Mouse (Mus musculus) megakaryocyte, adult 5-6 weeks (primary cell): ENCODE results near the gene Myd88. TPM values are rescaled to one million over a fixed set of nuclear protein-coding genes. Genes with fewer than 3 reads are reported as not detected.

Experiments used
- ATAC-seq: 2 replicates; pipeline ENCODE4 v1.8.0; 2016; ENCODE audit warnings: mild to moderate bottlenecking, inconsistent platforms; ENCODE audit not compliant: poor library complexity, severe bottlenecking
- total RNA-seq, 2 experiments: library from RNA; stranded (forward) in 1 of 2; stranded (reverse) in 1 of 2; fragments of 153-499, 151-499 nt in 1 of 2; fragments of 221-1000, 200-1000 nt in 1 of 2; gene quantifications; 2 replicates each; pipeline versions ENCODE4 v1.2.3 to v1.2.4; 2015 to 2017

Gene Myd88
- total RNA-seq, 2 experiments from 2014 or later = 62.7 to 91.9 TPM

GRCm38 (mm10) chr9:119342728-119343127, 1.5 kb upstream of the Myd88 start:
- no peak for ATAC-seq

- peak; percentile 1; the same call in 1 of the 2 replicates for ATAC-seq
Measured at GRCm38 (mm10) chr9:119340212-119340580, 1.0 kb downstream of the Myd88 start.

- ATAC-seq = peak; percentile 66
Measured at GRCm38 (mm10) chr9:119339558-119340211, 1.5 kb downstream of the Myd88 start, which contains the start of gene Acaa1a. Gene Acaa1a, plus strand, starts transcription at chr9:119339676.

- ATAC-seq = no peak
Measured at GRCm38 (mm10) chr9:119339106-119339505, 2.1 kb downstream of the Myd88 start.

GRCm38 (mm10) chr9:119338350-119338749, 2.9 kb downstream of the Myd88 start:
- ATAC-seq = no peak

GRCm38 (mm10) chr9:119337842-119338241, 3.4 kb downstream of the Myd88 start:
- ATAC-seq = no peak

- ATAC-seq = no peak
Measured at GRCm38 (mm10) chr9:119335571-119335970, 5.6 kb downstream of the Myd88 start.

GRCm38 (mm10) chr9:119334834-119335233, 6.4 kb downstream of the Myd88 start:
- ATAC-seq = no peak

GRCm38 (mm10) chr9:119334324-119334723, 6.9 kb downstream of the Myd88 start:
- peak; percentile 97 for ATAC-seq

GRCm38 (mm10) chr9:119330186-119330963, 10.8 kb downstream of the Myd88 start:
- ATAC-seq = no peak

- peak; percentile 67 for ATAC-seq
Measured at GRCm38 (mm10) chr9:119328488-119328887, 12.7 kb downstream of the Myd88 start.

GRCm38 (mm10) chr9:119324130-119324529, 17.1 kb downstream of the Myd88 start:
- ATAC-seq = no peak

- no peak for ATAC-seq
Measured at GRCm38 (mm10) chr9:119323260-119323645, 18.0 kb downstream of the Myd88 start.

- ATAC-seq = peak; percentile 86
Measured at GRCm38 (mm10) chr9:119322289-119323259, 18.6 kb downstream of the Myd88 start, which contains the start of gene Oxsr1. Gene Oxsr1, minus strand, starts transcription at chr9:119322427.

GRCm38 (mm10) chr9:119321392-119322229, 19.6 kb downstream of the Myd88 start:
- peak; percentile 3 for ATAC-seq

GRCm38 (mm10) chr9:119320946-119321345, 20.3 kb downstream of the Myd88 start:
- no peak for ATAC-seq

- no peak for ATAC-seq
Measured at GRCm38 (mm10) chr9:119320446-119320845, 20.8 kb downstream of the Myd88 start.

GRCm38 (mm10) chr9:119318891-119319290, 22.3 kb downstream of the Myd88 start:
- no peak for ATAC-seq

GRCm38 (mm10) chr9:119313096-119313495, 28.1 kb downstream of the Myd88 start:
- ATAC-seq = no peak

- ATAC-seq = no peak
Measured at GRCm38 (mm10) chr9:119309067-119309466, 32.1 kb downstream of the Myd88 start.
